Mouse (Mus musculus) liver, adult 2 months (tissue): ENCODE results near the gene Foxl2.

Experiments
- CTCF ChIP-seq: fragments of 200-500 bp; IDR thresholded peaks from 2 replicates; pipeline ENCODE4 v1.5.1; 2011; ENCODE audit warnings: low read depth, low read length, control low read depth
- POLR2A ChIP-seq: fragments of 200-500 bp; IDR thresholded peaks from 2 replicates; pipeline ENCODE4 v1.6.1; 2011; ENCODE audit warnings: low read length, control low read depth; ENCODE audit not compliant: insufficient read depth; ENCODE audit errors: extremely low read depth

GRCm38 (mm10) chr9:98939290-98939689 lies 15.8 kb upstream of the Foxl2 start:
- TF ChIP-seq CTCF (peak; percentile 48; the same call in 1 of the 2 replicates), POLR2A (no peak)
